Mouse (Mus musculus): Measurements from ENCODE around the gene Pdzrn3. TPM values are rescaled to one million over a fixed set of nuclear protein-coding genes. Genes with fewer than 3 reads are reported as not detected.
A peak's percentile ranks its signal among the peaks of the same experiment; 100 is the strongest.

The Pdzrn3 gene
- polyA plus RNA-seq, 1 experiment from 2014 or later = 22.7 TPM

GRCm38 (mm10) chr6:101320386-101320785 lies 57.3 kb downstream of the Pdzrn3 start:
- Histone ChIP-seq H3K4me1 (replicated peaks) (peaks cover 6% of the 10 kb centered on the region; the same call in 1 of the 2 replicates), H3K4me3 (replicated peaks) (no peak overlapping the region), H3K4me2 (replicated peaks) (no peak overlapping the region), H3K36me3 (no peaks in the 10 kb centered on the region), H3K9me3 (no peaks in the 10 kb centered on the region), H3K9ac (replicated peaks) (no peak overlapping the region), H3K27ac (no peak overlapping the region), H3K27me3 (no peaks in the 10 kb centered on the region)
- WGBS = 85% methylated on average over 3 of the region's 3 CpGs
- no peak for ATAC-seq

- no peak for ATAC-seq
- H3K27ac ChIP-seq = no peak overlapping the region
- H3K4me1 ChIP-seq (replicated peaks) = peaks cover 6% of the 10 kb centered on the region; the same call in 1 of the 2 replicates
- H3K36me3 ChIP-seq = no peaks in the 10 kb centered on the region
- no peak overlapping the region for H3K9ac ChIP-seq (replicated peaks)
- H3K4me3 ChIP-seq (replicated peaks) = no peak overlapping the region
- no peaks in the 10 kb centered on the region for H3K9me3 ChIP-seq
- no peak overlapping the region for H3K4me2 ChIP-seq (replicated peaks)
- WGBS = 89% methylated on average over 7 of the region's 7 CpGs
- no peaks in the 10 kb centered on the region for H3K27me3 ChIP-seq
These were observed 58.2 kb downstream of the Pdzrn3 start for GRCm38 (mm10) chr6:101319374-101319967.

GRCm38 (mm10) chr6:101318530-101318929 lies 59.2 kb downstream of the Pdzrn3 start:
- Histone ChIP-seq H3K9me3 (no peaks in the 10 kb centered on the region), H3K9ac (replicated peaks) (no peak overlapping the region), H3K4me3 (replicated peaks) (no peak overlapping the region), H3K27ac (no peak overlapping the region), H3K4me1 (replicated peaks) (peaks cover 6% of the 10 kb centered on the region; the same call in 1 of the 2 replicates), H3K27me3 (no peaks in the 10 kb centered on the region), H3K36me3 (no peaks in the 10 kb centered on the region), H3K4me2 (replicated peaks) (no peak overlapping the region)
- ATAC-seq = no peak
- WGBS = 29% methylated on average over 6 of the region's 6 CpGs

- no peak for ATAC-seq
- H3K27ac ChIP-seq = no peak overlapping the region
- no peaks in the 10 kb centered on the region for H3K36me3 ChIP-seq
- H3K9me3 ChIP-seq = no peaks in the 10 kb centered on the region
- no peak overlapping the region for H3K4me2 ChIP-seq (replicated peaks)
- H3K4me1 ChIP-seq (replicated peaks) = peaks cover 12% of the 10 kb centered on the region
- 48% methylated on average over 6 of the region's 6 CpGs for WGBS
- no peaks in the 10 kb centered on the region; the same call in none of the 2 replicates for H3K27me3 ChIP-seq
- H3K9ac ChIP-seq (replicated peaks) = no peak overlapping the region
- no peak overlapping the region for H3K4me3 ChIP-seq (replicated peaks)
These were observed 66.3 kb downstream of the Pdzrn3 start for GRCm38 (mm10) chr6:101311446-101311845.

GRCm38 (mm10) chr6:101310491-101310890 lies 67.2 kb downstream of the Pdzrn3 start:
- H3K27ac ChIP-seq = no peak overlapping the region
- WGBS = 87% methylated on average over 9 of the region's 9 CpGs

GRCm38 (mm10) chr6:101307964-101308531 lies 69.6 kb downstream of the Pdzrn3 start:
- no peaks in the 10 kb centered on the region for H3K36me3 ChIP-seq
- H3K27me3 ChIP-seq = no peaks in the 10 kb centered on the region; the same call in none of the 2 replicates
- ATAC-seq = peak; percentile 84
- H3K4me1 ChIP-seq (replicated peaks) = peaks cover 12% of the 10 kb centered on the region
- H3K27ac ChIP-seq = no peak overlapping the region
- H3K4me2 ChIP-seq (replicated peaks) = no peak overlapping the region; the same call in 1 of the 2 replicates
- 10% methylated on average over 11 of the region's 11 CpGs for WGBS
- no peak overlapping the region for H3K9ac ChIP-seq (replicated peaks)
- no peak overlapping the region for H3K4me3 ChIP-seq (replicated peaks)
- no peaks in the 10 kb centered on the region for H3K9me3 ChIP-seq

More at GRCm38 (mm10) chr6:101310491-101310890, 67.2 kb downstream of the Pdzrn3 start:
- H3K4me3 ChIP-seq (replicated peaks) = no peak overlapping the region
- H3K9me3 ChIP-seq = no peaks in the 10 kb centered on the region
- H3K4me2 ChIP-seq (replicated peaks) = no peak overlapping the region
- no peak overlapping the region for H3K9ac ChIP-seq (replicated peaks)
- no peak for ATAC-seq
- H3K4me1 ChIP-seq (replicated peaks) = peaks cover 12% of the 10 kb centered on the region
- no peaks in the 10 kb centered on the region; the same call in none of the 2 replicates for H3K27me3 ChIP-seq
- no peaks in the 10 kb centered on the region for H3K36me3 ChIP-seq

GRCm38 (mm10) chr6:101306834-101307233 lies 70.9 kb downstream of the Pdzrn3 start:
- no peak overlapping the region for H3K4me3 ChIP-seq (replicated peaks)
- 73% methylated on average over 7 of the region's 7 CpGs for WGBS
- H3K36me3 ChIP-seq = no peaks in the 10 kb centered on the region
- no peak overlapping the region for H3K27ac ChIP-seq
- no peaks in the 10 kb centered on the region; the same call in none of the 2 replicates for H3K27me3 ChIP-seq
- ATAC-seq = no peak
- no peak overlapping the region for H3K4me2 ChIP-seq (replicated peaks)
- no peak overlapping the region for H3K9ac ChIP-seq (replicated peaks)
- H3K4me1 ChIP-seq (replicated peaks) = peaks cover 12% of the 10 kb centered on the region
- H3K9me3 ChIP-seq = no peaks in the 10 kb centered on the region

GRCm38 (mm10) chr6:101305543-101305942 lies 72.2 kb downstream of the Pdzrn3 start:
- ATAC-seq = no peak
- no peak overlapping the region for H3K9ac ChIP-seq (replicated peaks)
- no peak overlapping the region for H3K4me3 ChIP-seq (replicated peaks)
- H3K27ac ChIP-seq = no peak overlapping the region
- no peak overlapping the region for H3K4me2 ChIP-seq (replicated peaks)
- H3K4me1 ChIP-seq (replicated peaks) = peaks cover 12% of the 10 kb centered on the region
- no peaks in the 10 kb centered on the region; the same call in 1 of the 2 replicates for H3K27me3 ChIP-seq
- H3K9me3 ChIP-seq = no peaks in the 10 kb centered on the region
- H3K36me3 ChIP-seq = no peaks in the 10 kb centered on the region
- WGBS = 94% methylated on average over 6 of the region's 6 CpGs

GRCm38 (mm10) chr6:101303959-101304738 lies 73.5 kb downstream of the Pdzrn3 start:
- Histone ChIP-seq H3K9me3 (no peaks in the 10 kb centered on the region), H3K27ac (no peak overlapping the region), H3K9ac (replicated peaks) (no peak overlapping the region), H3K4me1 (replicated peaks) (peaks cover 12% of the 10 kb centered on the region), H3K4me2 (replicated peaks) (no peak overlapping the region), H3K36me3 (no peaks in the 10 kb centered on the region), H3K4me3 (replicated peaks) (no peak overlapping the region), H3K27me3 (no peaks in the 10 kb centered on the region; the same call in 1 of the 2 replicates)
- no peak for ATAC-seq
- WGBS = 94% methylated on average over 11 of the region's 11 CpGs

GRCm38 (mm10) chr6:101303501-101303900 lies 74.2 kb downstream of the Pdzrn3 start:
- no peaks in the 10 kb centered on the region for H3K36me3 ChIP-seq
- H3K4me2 ChIP-seq (replicated peaks) = no peak overlapping the region
- H3K27me3 ChIP-seq = no peaks in the 10 kb centered on the region; the same call in 1 of the 2 replicates
- H3K4me1 ChIP-seq (replicated peaks) = peaks cover 8% of the 10 kb centered on the region
- ATAC-seq = no peak
- H3K4me3 ChIP-seq (replicated peaks) = no peak overlapping the region
- no peak overlapping the region for H3K27ac ChIP-seq
- H3K9ac ChIP-seq (replicated peaks) = no peak overlapping the region
- 87% methylated on average over 1 of the region's 1 CpGs for WGBS
- H3K9me3 ChIP-seq = no peaks in the 10 kb centered on the region

- 87% methylated on average over 8 of the region's 8 CpGs for WGBS
- ATAC-seq = no peak
- no peaks in the 10 kb centered on the region; the same call in 1 of the 2 replicates for H3K4me1 ChIP-seq (replicated peaks)
- H3K27me3 ChIP-seq = no peaks in the 10 kb centered on the region; the same call in 1 of the 2 replicates
- H3K36me3 ChIP-seq = no peaks in the 10 kb centered on the region
- H3K4me3 ChIP-seq (replicated peaks) = no peak overlapping the region
- no peak overlapping the region for H3K9ac ChIP-seq (replicated peaks)
- no peak overlapping the region for H3K4me2 ChIP-seq (replicated peaks)
- H3K9me3 ChIP-seq = no peaks in the 10 kb centered on the region
- H3K27ac ChIP-seq = no peak overlapping the region
These were observed 76.5 kb downstream of the Pdzrn3 start for GRCm38 (mm10) chr6:101301154-101301553.

GRCm38 (mm10) chr6:101299434-101299833 lies 78.3 kb downstream of the Pdzrn3 start:
- no peak for ATAC-seq
- H3K27ac ChIP-seq = no peak overlapping the region
- no peak overlapping the region for H3K9ac ChIP-seq (replicated peaks)
- H3K4me3 ChIP-seq (replicated peaks) = no peak overlapping the region
- peaks cover 3% of the 10 kb centered on the region; the same call in 1 of the 2 replicates for H3K4me1 ChIP-seq (replicated peaks)
- 96% methylated on average over 2 of the region's 2 CpGs for WGBS
- no peaks in the 10 kb centered on the region for H3K36me3 ChIP-seq
- no peak overlapping the region for H3K4me2 ChIP-seq (replicated peaks)
- H3K9me3 ChIP-seq = no peaks in the 10 kb centered on the region
- H3K27me3 ChIP-seq = no peaks in the 10 kb centered on the region

All from midbrain, embryonic 13.5 days (tissue).